Mouse (Mus musculus) embryonic facial prominence, embryonic 11.5 days (tissue): Measurements from ENCODE around the gene Plxnd1. TPM values are rescaled to one million over a fixed set of nuclear protein-coding genes. Genes with fewer than 3 reads are reported as not detected.

Experiments used
- ATAC-seq: fragments of 200-750 bp; cut with Nextera tagmentation; replicated peaks from 2 replicates; pipeline ENCODE4 v1.8.0; 2017; ENCODE audit warnings: low read depth; ENCODE audit not compliant: insufficient number of reproducible peaks, low FRiP score, low TSS enrichment
- DNase-seq: peaks from one replicate; pipeline ENCODE4 v3.0.0-alpha.2; 2015; ENCODE audit warnings: low spot score
- H3K27ac ChIP-seq: fragments of 300-500 bp; sonication (generic); replicated peaks from 2 replicates; pipeline ENCODE4 v1.5.1; 2014; ENCODE audit warnings: mild to moderate bottlenecking, low read depth, low read length, control low read depth
- H3K27me3 ChIP-seq: fragments of 300-500 bp; sonication (generic); 2 replicates; pipeline ENCODE4 v1.6.1; 2014; ENCODE audit warnings: mild to moderate bottlenecking, low read length, moderate library complexity, mixed read lengths; ENCODE audit not compliant: control insufficient read depth, insufficient read depth
- H3K36me3 ChIP-seq: fragments of 300-500 bp; sonication (generic); replicated peaks from 2 replicates; pipeline ENCODE4 v1.6.1; 2014; ENCODE audit warnings: low read depth, mild to moderate bottlenecking, low read length, moderate library complexity, mixed read lengths; ENCODE audit not compliant: control insufficient read depth, insufficient read depth
- H3K4me1 ChIP-seq: fragments of 300-500 bp; sonication (generic); 2 replicates; pipeline ENCODE4 v1.6.1; 2014; ENCODE audit warnings: low read length, mixed read lengths; ENCODE audit not compliant: control insufficient read depth, insufficient read depth
- H3K4me2 ChIP-seq: fragments of 300-500 bp; sonication (generic); 2 replicates; pipeline ENCODE4 v1.6.1; 2014; ENCODE audit warnings: low read depth, mild to moderate bottlenecking, control low read depth, low read length, moderate library complexity
- H3K4me3 ChIP-seq: fragments of 300-500 bp; sonication (generic); 2 replicates; pipeline ENCODE4 v1.5.1; 2014; ENCODE audit warnings: low read depth, low read length, control low read depth
- H3K9ac ChIP-seq: fragments of 300-500 bp; sonication (generic); replicated peaks from 2 replicates; pipeline ENCODE4 v1.6.1; 2014; ENCODE audit warnings: mild to moderate bottlenecking, control low read depth, low read length
- H3K9me3 ChIP-seq: fragments of 300-500 bp; sonication (generic); replicated peaks from 2 replicates; pipeline ENCODE4 v1.6.1; 2016; ENCODE audit warnings: mild to moderate bottlenecking, low read length, inconsistent platforms, mixed read lengths; ENCODE audit not compliant: control insufficient read depth
- WGBS: fragments of 180-500 bp; shearing (Covaris S2); extraction: QIAGEN DNeasy Blood & Tissue Kit; methylation state at CpG from one replicate; pipeline ENCODE4 v1.1.7; 2014; 5-methylcytosine and 5-hydroxymethylcytosine counted together
- polyA plus RNA-seq: library from polyadenylated mRNA; unstranded; fragments of >200 nt; fragmentation: Nextera tagmentation; extraction: Ambion mirVana; gene quantifications from 2 replicates; pipeline ENCODE4 v1.2.1, GENCODE M21; 2014

Gene Plxnd1
- polyA plus RNA-seq, 1 experiment from 2014 or later: 19.1 TPM

- Histone ChIP-seq H3K4me3 (no peak overlapping the region), H3K9ac (no peak overlapping the region), H3K4me1 (peaks cover 6% of the 10 kb centered on the region; the same call in 1 of the 2 replicates), H3K27me3 (no peaks in the 10 kb centered on the region), H3K4me2 (no peak overlapping the region), H3K36me3 (no peaks in the 10 kb centered on the region), H3K9me3 (no peaks in the 10 kb centered on the region), H3K27ac (no peak overlapping the region)
- no peak for ATAC-seq
- WGBS: 70% methylated on average over 17 of the region's 17 CpGs
- no peak for DNase-seq
Observed at GRCm38 (mm10) chr6:116005275-116005958, 10.6 kb upstream of the Plxnd1 start.

DNA sequence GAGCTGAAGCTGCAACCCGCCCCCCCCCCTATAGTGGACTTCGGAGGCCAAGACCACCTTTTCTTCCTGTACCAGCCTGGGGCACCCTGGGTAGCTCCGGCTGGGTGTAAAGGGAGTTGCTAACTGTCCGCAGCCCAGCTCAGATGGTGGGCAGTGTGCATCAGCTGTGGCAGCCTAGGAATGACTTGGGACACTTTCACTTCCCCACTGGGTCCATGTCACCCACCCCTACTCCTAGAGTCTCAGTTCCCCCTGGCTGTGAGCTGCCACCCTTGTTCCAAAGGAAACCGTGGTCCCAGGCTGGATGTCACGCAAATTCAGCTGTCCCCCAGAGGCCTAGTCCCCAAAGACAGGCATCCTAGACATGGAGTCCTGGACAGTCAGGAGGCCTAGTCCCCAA is 9.9 kb upstream of the Plxnd1 start:
- Histone ChIP-seq H3K27me3 (no peaks in the 10 kb centered on the region), H3K9ac (no peak overlapping the region), H3K9me3 (no peaks in the 10 kb centered on the region), H3K36me3 (no peaks in the 10 kb centered on the region), H3K27ac (no peak overlapping the region), H3K4me2 (no peak overlapping the region), H3K4me3 (no peak overlapping the region), H3K4me1 (peaks cover 6% of the 10 kb centered on the region; the same call in 1 of the 2 replicates)
- ATAC-seq: no peak
- 87% methylated on average over 6 of the region's 6 CpGs for WGBS
- no peak for DNase-seq

GRCm38 (mm10) chr6:116004069-116004468 is 9.3 kb upstream of the Plxnd1 start:
- Histone ChIP-seq H3K4me3 (no peak overlapping the region), H3K27ac (peak overlapping the region; percentile 20; the same call in 1 of the 2 replicates), H3K9ac (peak overlapping the region; percentile 22; the same call in 1 of the 2 replicates), H3K4me2 (no peak overlapping the region), H3K4me1 (peaks cover 6% of the 10 kb centered on the region; the same call in 1 of the 2 replicates), H3K27me3 (no peaks in the 10 kb centered on the region), H3K36me3 (no peaks in the 10 kb centered on the region), H3K9me3 (no peaks in the 10 kb centered on the region)
- DNase-seq: no peak
- 32% methylated on average over 7 of the region's 7 CpGs for WGBS
- ATAC-seq: no peak

GRCm38 (mm10) chr6:116003516-116003915 is 8.7 kb upstream of the Plxnd1 start:
- Histone ChIP-seq H3K9me3 (no peaks in the 10 kb centered on the region), H3K4me2 (no peak overlapping the region), H3K27ac (0 out of 2 replicates have a peak overlapping the region, but pooled peaks have one; percentile 20), H3K4me1 (peaks cover 6% of the 10 kb centered on the region), H3K36me3 (no peaks in the 10 kb centered on the region), H3K9ac (peak overlapping the region; percentile 22; the same call in 1 of the 2 replicates), H3K4me3 (no peak overlapping the region), H3K27me3 (no peaks in the 10 kb centered on the region)
- DNase-seq: no peak
- WGBS: 50% methylated on average over 5 of the region's 5 CpGs
- ATAC-seq: no peak

DNA sequence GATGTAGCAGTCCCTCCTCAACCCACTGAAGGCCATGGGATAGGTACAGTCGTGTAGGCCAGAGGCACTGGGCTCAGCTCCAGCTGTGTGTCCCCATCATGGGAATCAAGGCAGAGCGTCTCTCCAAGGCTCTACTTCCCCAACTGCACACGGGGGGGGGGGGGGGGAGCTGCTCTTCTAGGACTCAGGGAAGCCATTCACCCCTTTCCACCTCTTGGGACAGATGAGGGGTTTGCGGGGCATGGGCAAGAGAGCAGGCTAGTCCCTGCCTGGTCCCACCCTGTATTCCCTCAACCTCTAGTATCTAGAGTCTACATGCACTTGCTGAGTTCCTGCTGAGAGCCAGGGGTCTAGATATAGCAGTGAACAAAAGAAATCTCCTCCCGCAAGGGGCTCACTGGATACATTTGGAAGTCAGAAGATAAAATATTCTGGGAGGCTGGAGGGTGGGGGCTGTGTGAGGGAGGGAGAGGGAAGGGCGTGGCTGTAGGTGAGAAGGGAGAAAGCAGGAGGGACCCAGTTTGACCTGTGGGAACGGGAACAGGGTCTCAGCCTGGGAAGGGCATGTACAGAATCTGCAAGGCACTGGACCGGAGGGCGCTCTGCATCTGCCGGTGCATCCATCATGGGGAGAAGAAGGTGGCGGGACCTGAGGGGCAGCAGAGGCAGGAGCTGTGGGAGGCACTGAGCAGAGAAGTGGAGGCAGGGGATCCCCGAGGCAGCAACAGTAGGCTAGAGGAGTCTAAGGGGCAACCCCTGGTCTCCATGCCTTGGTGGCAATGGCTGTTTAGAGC is 7.7 kb upstream of the Plxnd1 start:
- WGBS: 67% methylated on average over 12 of the region's 12 CpGs
- Histone ChIP-seq H3K4me2 (no peak overlapping the region), H3K27me3 (no peaks in the 10 kb centered on the region), H3K4me1 (peaks cover 12% of the 10 kb centered on the region), H3K36me3 (no peaks in the 10 kb centered on the region), H3K27ac (no peak overlapping the region), H3K4me3 (no peak overlapping the region), H3K9ac (no peak overlapping the region), H3K9me3 (no peaks in the 10 kb centered on the region)
- ATAC-seq: no peak
- DNase-seq: no peak

GRCm38 (mm10) chr6:116000851-116001250 is 6.0 kb upstream of the Plxnd1 start:
- ATAC-seq: no peak
- Histone ChIP-seq H3K9ac (no peak overlapping the region), H3K9me3 (no peaks in the 10 kb centered on the region), H3K4me1 (peaks cover 12% of the 10 kb centered on the region), H3K27ac (no peak overlapping the region), H3K4me2 (no peak overlapping the region), H3K27me3 (no peaks in the 10 kb centered on the region), H3K4me3 (no peak overlapping the region), H3K36me3 (no peaks in the 10 kb centered on the region)
- 87% methylated on average over 5 of the region's 5 CpGs for WGBS
- no peak for DNase-seq

DNA sequence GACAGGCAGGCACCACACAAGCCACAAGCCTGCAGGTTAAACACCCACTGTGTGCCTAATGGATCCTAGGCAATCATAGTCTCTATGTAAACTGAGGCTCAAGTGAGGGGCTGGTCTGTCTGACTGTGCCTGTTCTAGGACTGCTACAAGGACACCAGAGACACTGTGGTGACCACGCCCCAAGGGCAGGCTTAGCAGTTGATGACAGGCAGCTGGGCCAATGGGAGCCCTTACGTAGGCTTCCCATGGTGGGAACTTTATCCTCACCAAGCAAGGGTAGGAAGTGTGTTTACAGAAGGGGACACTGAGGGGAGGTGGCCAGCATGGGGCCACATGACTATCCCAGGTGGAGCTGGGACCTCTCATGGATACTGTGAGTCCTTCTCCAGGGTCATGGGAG is 4.4 kb upstream of the Plxnd1 start:
- Histone ChIP-seq H3K27me3 (peaks cover 2% of the 10 kb centered on the region), H3K4me1 (peaks cover 12% of the 10 kb centered on the region), H3K36me3 (no peaks in the 10 kb centered on the region), H3K9me3 (no peaks in the 10 kb centered on the region), H3K9ac (no peak overlapping the region), H3K4me3 (no peak overlapping the region), H3K27ac (no peak overlapping the region), H3K4me2 (no peak overlapping the region)
- ATAC-seq (no peak), DNase-seq (no peak)
- WGBS: 74% methylated on average over 2 of the region's 2 CpGs

DNA sequence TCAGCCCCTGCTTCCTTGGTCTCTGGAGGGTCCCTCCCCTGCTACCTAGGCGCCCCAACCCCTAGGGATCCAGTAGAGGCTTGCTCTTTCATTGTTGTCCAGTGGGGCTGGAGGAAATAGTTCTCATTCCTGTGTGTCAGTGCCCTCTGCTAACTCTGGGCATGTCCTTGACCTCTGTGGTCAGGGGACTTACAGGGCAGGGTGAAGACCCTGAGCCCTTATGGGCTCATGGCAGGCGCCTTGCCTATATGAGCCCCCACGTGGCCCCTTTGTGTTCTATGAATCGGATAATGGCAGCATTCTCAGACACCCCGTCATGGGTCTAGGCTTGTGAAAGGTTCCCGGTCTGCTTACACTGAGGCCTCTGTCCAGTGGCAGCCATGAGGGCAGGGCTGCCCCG is 4.0 kb upstream of the Plxnd1 start:
- Histone ChIP-seq H3K4me1 (peaks cover 12% of the 10 kb centered on the region), H3K36me3 (no peaks in the 10 kb centered on the region), H3K9ac (no peak overlapping the region), H3K4me2 (no peak overlapping the region), H3K27ac (no peak overlapping the region), H3K4me3 (no peak overlapping the region), H3K27me3 (peaks cover 6% of the 10 kb centered on the region), H3K9me3 (no peaks in the 10 kb centered on the region)
- ATAC-seq (no peak), DNase-seq (no peak)
- WGBS: 65% methylated on average over 7 of the region's 7 CpGs
